ENCODE assay signal across 10 mouse cellular contexts in genomic region chr9:112187667-112188066, GRCm38 (mm10). TPM values are rescaled to one million over a fixed set of nuclear protein-coding genes. Genes with fewer than 3 reads are reported as not detected.
DNase-seq lines count a peak whose midpoint lies in the region; ATAC-seq lines count a peak whose summit lies in the region.
"Had no signal": no experiment of that assay in that cellular context is flagged by ENCODE, and none has a peak within 500 bp of the region (broad histone marks: within the 10 kb centered on the region; RNA-seq: fewer than 3 reads in every experiment).

No protein-coding gene starts in this region.

- no peak overlapping the region for H3K9ac ChIP-seq in hindbrain, embryonic 15.5 days
- no peak overlapping the region for H3K9ac ChIP-seq in liver, embryonic 12.5 days

- 34% methylated on average over 14 of the region's 14 CpGs for WGBS in hindbrain, embryonic 15.5 days
- 65% methylated on average over 14 of the region's 14 CpGs for WGBS in liver, embryonic 12.5 days (ENCODE audit: insufficient replicate concordance)

- no peak overlapping the region for H3K27ac ChIP-seq in hindbrain, embryonic 15.5 days (replicated peaks)
- no peak overlapping the region for H3K27ac ChIP-seq in liver, embryonic 12.5 days

- no peaks in the 10 kb centered on the region for H3K9me3 ChIP-seq in hindbrain, embryonic 15.5 days
- no peaks in the 10 kb centered on the region for H3K9me3 ChIP-seq in liver, embryonic 12.5 days (replicated peaks)

- H3K27me3 ChIP-seq in hindbrain, embryonic 15.5 days: no peaks in the 10 kb centered on the region
- peaks cover 18% of the 10 kb centered on the region for H3K27me3 ChIP-seq in liver, embryonic 12.5 days (replicated peaks)

- DNase-seq in left cerebral cortex, adult 11 months (ENCODE audit: low spot score): peak; percentile 59
- no peak for DNase-seq in left cerebral cortex, postnatal 4 days
- peak; percentile 12 for DNase-seq in embryo, embryonic 11 days
- DNase-seq in right cerebral cortex, postnatal 14 days: peak; percentile 58
- no peak for DNase-seq in yolk sac, embryonic 10.5 days (ENCODE audit: low spot score)
- no peak for DNase-seq in thymus, postnatal 4 days
- DNase-seq: heart, postnatal 10 days; liver had no signal

- peaks cover 31% of the 10 kb centered on the region for H3K4me1 ChIP-seq in hindbrain, embryonic 15.5 days (replicated peaks)
- peaks cover 13% of the 10 kb centered on the region for H3K4me1 ChIP-seq in liver, embryonic 12.5 days

- H3K4me2 ChIP-seq in hindbrain, embryonic 15.5 days: peak overlapping the region; percentile 19
- no peak overlapping the region for H3K4me2 ChIP-seq in liver, embryonic 12.5 days

- no peak for ATAC-seq in hindbrain, embryonic 15.5 days (ENCODE audit: low FRiP score, low read depth)
- ATAC-seq in liver, embryonic 12.5 days: no peak

- H3K36me3 ChIP-seq in hindbrain, embryonic 15.5 days: no peaks in the 10 kb centered on the region
- no peaks in the 10 kb centered on the region for H3K36me3 ChIP-seq in liver, embryonic 12.5 days

- no peak overlapping the region for H3K4me3 ChIP-seq in hindbrain, embryonic 15.5 days
- no peak overlapping the region for H3K4me3 ChIP-seq in liver, embryonic 12.5 days

- intact Hi-C loops in left cerebral cortex, postnatal 4 days (cut with DNase I): no loop called here

RNA-seq across cellular contexts. Expression of gene Arpp21, which starts 48.1 kb away (rescaled TPM):
- 100 to 1,000 TPM; 459 to 577 TPM for total RNA-seq in left cerebral cortex, postnatal 4 days (2021)
- polyA plus RNA-seq in hindbrain, embryonic 15.5 days (2015; fragmentation: Nextera tagmentation; extraction: Ambion mirVana): 42.0 and 54.5 TPM in 2 replicates
- 0.83 and 1.1 TPM in 2 replicates for polyA plus RNA-seq in liver, embryonic 12.5 days (2016; fragmentation: Nextera tagmentation; extraction: Ambion mirVana)

Comparison
In these comparisons a context has a peak if more than half of its experiments do, and no peak if none do; other contexts are left out.
1. DNase-seq: peak in left cerebral cortex, adult 11 months (single experiment), embryo, embryonic 11 days (single experiment) and right cerebral cortex, postnatal 14 days (single experiment); none in left cerebral cortex, postnatal 4 days (single experiment), yolk sac, embryonic 10.5 days (single experiment) and thymus, postnatal 4 days (single experiment).
2. RNA of gene Arpp21, which starts 48.1 kb away (polyA plus RNA-seq): 42.0 to 54.5 TPM in hindbrain, embryonic 15.5 days; 0.83 to 1.1 TPM in liver, embryonic 12.5 days; every median in the first group is over 10 times any median in the second.